Mouse (Mus musculus) cerebellum, adult 2 months (tissue): ENCODE data around the gene Ndufs2.

Experiments used
- CTCF ChIP-seq: fragments of 200-500 bp; IDR thresholded peaks from 2 replicates; pipeline ENCODE4 v1.5.1; 2011; ENCODE audit warnings: low read depth, mild to moderate bottlenecking, control low read depth, low read length, moderate library complexity, borderline replicate concordance; ENCODE audit not compliant: insufficient read depth
- POLR2A ChIP-seq: fragments of 200-500 bp; IDR thresholded peaks from 2 replicates; pipeline ENCODE4 v1.6.1; 2011; ENCODE audit warnings: low read length, control low read depth, borderline replicate concordance; ENCODE audit not compliant: insufficient read depth

DNA sequence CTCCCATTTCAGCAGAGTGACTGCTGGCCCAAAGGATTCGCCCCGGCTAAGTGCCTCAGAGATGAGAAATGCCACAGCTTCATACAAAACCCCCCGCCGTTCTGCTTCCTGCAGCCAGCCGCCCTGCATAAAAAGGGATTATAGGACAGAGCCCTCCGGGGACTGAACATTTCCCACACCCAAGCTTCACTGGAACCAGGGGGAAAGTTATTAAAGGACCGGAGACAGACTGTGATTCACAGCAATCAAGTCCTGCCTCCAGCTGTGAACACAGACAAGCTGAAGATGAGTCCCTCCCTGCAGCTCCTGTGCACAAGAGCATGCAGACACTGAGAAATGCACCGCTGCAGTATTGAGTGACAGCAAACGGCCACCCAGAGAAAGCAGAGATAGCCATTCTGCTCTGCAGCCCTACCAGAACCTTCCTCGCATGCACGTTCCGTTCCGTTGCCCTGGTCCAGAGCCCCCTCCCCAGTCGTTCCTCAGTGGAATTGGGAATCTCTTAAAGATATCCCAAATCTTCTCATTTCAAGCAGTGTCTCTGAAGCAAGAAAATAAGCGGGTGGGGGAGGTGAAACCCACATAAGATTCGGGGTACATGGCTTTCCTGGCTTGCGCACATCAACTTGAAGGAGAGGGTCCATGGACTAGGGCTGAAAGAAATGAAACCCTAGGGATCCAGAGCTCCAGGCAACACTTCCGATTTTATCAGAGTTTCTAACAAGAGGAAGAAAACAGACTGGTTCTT lies 57.9 kb downstream of the Ndufs2 start:
- TF ChIP-seq POLR2A (no peak), CTCF (no peak)
